Mouse (Mus musculus) thymus, postnatal 14 days (tissue): ENCODE measurements around the gene Rnf32.

Source experiments
- DNase-seq: peaks from one replicate; pipeline ENCODE4 v3.0.0; 2021

Rnf32 gene

DNA sequence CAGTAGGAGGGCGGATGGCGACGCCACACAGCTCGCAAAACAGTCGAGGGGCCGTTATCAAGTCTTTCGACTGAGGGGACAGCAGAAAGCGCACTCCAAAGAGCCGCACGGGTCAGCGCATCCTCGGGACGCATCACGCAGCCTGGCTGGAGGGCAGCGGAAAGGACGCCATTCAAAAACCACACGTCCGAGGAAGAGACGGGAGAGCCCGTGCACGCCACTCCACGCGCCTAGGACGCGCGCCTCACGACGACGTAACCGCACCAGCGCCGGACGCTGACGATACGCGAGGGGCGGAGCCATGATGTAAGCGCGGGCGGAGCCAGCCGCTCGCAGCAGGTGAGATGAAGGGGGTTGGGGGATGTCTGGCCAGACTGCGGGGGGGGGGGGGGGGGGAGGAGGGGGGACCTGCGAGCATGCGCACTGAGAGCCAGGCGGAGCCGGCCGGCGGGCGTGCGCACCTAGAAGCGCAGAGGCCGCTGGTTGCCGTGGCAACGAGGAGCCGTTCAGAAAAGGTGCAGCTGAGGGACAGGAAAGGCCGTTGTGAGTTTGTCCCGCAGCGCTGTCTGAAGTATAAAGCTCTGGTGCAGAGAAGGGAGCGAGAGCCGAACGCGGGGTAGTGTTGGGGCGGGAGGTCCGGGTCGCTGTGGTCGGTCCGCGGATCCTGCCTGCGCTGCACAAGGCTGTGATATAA lies at the start of gene Rnf32:
TSS of gene Rnf32 (plus strand) at position 423 of the 694 bp plus-strand sequence.
- DNase-seq, result peak; percentile 90

DNA sequence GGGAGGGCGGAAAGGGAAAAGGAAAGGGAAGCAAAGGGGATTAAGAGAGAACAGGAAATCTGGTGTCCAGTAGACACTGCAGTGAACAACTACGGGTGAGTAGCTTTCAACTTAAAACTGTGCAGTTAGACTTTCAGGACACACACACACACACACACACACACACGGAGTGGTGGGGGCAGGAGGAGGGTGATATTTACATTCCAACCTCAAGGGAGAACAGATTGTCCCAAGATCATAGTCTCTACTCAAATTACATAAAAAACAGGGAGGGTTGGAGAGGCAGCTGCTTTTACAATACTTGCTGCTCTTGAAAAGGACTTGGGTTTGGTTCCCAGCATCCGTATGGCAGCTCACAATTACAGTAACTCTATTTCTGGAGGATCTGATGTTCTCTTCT lies 45.6 kb upstream of the Rnf32 start:
- no peak for DNase-seq

DNA sequence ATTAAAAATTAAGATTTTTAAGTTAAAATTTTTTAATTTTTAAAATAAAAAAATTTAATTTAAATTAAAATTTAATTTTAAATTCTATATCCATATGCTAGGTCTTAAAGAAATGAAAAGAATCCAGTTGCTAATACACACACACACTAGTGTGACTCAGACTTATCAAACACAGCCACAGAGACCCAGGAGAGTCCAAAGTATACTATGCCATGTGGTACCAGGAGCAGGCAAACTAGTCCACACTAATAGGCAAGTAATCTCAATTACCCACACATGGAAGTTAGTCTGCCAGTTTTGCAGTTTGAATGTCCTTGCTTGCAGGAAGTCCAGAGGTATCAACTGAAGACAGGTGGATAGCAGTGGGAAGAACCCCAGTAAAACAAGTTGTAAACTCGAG lies 35.9 kb upstream of the Rnf32 start:
- no peak for DNase-seq

DNA sequence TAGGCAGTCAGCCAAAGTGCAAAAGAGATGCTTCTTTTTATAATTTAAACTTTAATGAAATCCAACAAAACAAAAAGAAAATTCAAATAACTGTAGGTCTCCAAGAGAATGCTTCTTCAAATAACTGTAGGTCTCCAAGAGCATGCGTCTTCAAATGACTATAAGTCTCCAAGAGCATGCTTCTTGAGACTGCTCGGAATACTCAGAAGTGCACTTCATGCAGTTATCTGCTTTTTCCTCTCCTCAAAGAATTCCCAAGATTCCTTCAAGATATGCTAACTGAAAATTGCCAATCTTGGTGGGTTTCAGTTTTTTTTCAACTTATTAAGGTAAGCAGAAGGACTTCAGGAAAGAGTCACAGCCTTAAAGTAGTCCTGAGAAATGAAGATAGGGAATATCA lies 28.8 kb upstream of the Rnf32 start:
- DNase-seq, result no peak

DNA sequence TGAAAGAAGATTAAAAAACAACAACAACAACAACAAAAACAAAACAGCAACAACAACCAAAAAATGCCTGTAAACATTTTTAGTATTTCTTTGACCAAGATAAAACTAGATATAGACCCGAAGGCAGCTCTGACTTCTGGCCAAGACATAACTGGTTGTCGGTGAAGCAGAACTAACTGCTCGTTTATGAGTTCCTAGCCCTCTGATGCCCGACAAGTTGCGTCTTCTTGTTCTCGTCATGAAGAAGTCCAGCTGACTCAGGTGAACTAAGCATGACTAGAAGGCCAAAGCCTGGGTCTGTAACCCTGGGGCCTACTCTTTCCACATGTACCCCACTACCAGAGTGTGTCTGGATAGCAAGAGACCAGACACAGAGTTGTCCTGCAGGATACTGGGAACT lies 25.6 kb upstream of the Rnf32 start:
- no peak for DNase-seq

DNA sequence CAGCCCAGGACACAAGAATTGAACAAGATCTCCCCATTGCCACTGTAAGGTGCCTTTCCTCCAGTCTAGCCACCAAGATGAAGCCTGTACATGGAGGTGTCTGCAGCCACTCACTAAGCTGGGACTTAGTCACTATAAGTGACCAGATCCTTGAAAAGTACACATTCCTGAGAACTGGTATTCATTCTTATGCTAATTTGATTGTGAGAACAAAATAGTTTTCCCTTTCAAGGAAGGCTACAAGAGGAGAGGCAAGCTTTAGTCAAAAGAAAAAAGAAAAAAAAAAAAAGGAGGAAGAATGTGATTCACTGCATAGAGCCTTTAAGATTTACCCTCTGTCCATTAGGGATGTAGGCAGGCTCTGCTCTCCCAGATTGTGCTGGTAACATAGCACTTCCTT lies 24.6 kb upstream of the Rnf32 start:
- no peak for DNase-seq

DNA sequence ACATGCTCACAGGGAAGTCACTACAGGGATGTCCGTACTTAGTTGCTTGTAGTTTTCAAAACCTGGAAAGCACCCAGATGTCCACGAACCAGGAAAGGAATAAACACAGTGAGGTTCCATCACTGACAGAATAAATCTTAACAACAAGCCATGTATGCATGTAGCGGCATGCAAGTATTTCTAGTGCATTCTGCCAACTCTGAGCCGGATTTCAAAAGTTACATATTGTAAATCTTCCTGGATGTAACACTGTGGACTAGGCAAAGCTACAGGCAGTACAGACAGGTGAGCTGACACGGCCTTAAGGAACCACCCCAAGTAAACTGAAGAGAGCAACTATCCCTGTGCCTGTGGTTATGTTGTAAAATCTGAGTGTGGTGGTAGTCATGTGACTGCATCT lies 9.0 kb upstream of the Rnf32 start:
- no peak for DNase-seq

DNA sequence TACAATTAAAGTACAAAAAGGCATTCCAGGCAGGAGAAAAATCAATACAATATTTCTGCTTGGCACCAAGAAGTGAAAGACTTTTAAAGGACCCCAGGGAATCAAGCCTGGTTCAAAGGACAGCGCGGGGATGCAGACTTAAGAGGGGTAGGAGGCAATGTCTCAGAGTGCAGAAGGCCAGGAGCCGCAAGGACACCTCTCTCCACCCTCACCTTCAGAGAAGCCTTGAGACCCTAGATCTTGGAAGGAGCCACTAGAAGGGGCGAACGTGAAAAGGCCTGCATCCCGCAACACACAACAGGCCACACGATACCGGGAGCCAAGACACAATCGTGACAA lies 592 bp upstream of the Rnf32 start:
- no peak for DNase-seq

DNA sequence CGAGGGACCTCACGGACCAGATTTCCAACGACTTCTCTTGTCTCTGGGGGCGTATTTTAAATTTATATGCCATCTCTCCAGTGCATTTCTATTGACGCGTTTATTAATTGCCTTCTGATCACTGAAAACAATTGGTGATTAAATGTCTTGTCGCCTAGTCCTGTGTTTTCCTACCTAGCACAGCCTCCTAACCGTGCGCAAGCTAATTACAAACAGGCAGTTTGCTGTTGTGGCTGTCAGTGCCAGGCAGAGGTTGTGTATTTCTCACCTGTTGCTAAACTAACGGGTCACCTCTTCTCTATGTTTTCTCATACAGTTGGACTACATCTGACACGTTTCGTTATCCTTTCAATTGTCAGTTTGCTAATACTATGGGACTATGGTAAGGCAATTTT lies 469 bp downstream of the Rnf32 start:
- DNase-seq, result no peak

DNA sequence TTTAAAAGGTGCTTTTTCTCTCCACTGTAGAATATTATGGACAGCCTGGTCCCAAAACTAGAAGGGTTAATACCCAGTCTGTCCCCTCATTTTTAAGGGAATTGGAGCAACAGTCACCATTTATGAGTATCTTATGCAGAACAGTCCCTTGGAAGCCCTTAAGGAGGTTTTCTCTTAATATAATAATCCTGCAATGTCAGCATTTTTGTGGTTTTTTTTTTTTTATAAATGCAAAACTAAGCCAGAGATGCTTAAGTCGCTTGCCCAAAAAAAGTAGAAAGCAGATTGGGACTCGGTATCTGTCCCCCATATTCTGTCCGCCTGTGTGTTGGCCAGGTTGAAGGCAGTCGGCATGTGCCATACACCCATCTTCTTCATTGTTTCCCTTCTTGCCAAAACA lies 1.4 kb downstream of the Rnf32 start:
- no peak for DNase-seq

DNA sequence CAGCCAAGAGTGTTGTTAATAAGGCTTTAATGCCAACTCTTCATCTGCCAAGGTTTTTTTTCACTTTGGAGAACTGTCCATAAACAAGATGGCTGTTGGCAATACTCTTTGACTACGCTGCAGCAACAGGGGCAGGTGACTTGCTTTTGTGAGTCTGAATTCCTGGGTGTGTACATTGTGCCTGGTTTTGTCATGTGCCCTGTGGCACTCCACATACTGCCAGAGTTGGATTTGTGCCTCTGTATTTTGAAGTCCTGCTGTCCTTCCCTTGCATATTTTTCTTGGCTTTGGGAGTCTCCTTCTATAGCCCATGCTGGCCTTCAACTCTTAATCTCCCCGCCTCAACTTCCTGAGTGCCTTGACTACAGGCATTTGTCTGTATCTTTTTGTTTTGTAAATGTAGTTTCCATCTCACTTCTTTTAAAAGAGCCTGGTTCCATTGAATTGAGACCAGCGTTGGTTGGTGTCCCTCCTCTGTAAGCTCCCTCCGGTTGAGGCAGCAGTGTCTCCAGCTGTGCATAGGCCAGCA lies 3.2 kb downstream of the Rnf32 start:
- DNase-seq, result no peak

DNA sequence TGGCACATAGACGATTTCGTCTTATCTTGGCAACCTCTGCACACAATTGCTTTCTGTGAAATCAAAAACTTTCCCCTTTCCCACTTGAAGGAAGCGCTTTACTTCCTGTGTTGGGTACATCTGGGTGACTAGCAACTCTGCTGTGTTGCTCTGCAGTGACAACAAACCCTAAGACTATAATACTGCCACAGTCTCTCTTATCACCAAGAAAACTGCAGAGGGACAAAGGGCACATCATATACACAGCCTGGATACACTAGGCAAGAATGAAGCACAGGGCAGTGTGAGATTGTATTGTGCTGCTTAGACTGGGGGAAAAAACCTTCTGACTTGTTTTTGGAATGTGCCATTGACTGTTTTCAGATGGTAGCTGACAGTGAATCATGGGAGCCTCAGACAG lies 4.1 kb downstream of the Rnf32 start:
- DNase-seq, result peak; percentile 9

DNA sequence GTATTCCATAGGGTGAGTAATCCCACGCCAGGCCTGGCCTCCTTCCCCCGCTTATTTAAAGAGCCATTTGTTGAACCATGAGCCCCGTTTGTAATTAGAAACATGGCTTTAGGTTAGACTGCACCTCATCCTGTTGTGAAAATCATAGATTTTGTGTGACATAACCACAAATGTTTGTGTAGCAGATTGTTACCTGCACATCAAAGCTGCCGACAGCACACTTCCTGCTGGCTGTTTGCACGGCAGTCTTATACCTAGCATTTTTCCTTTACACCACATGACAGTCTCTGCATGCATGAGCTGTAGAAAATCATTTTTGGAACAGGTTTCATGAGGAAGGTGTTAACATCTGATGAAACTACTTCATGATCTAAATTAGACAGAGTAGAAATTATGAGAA lies 9.9 kb downstream of the Rnf32 start:
- peak; percentile 30 for DNase-seq

DNA sequence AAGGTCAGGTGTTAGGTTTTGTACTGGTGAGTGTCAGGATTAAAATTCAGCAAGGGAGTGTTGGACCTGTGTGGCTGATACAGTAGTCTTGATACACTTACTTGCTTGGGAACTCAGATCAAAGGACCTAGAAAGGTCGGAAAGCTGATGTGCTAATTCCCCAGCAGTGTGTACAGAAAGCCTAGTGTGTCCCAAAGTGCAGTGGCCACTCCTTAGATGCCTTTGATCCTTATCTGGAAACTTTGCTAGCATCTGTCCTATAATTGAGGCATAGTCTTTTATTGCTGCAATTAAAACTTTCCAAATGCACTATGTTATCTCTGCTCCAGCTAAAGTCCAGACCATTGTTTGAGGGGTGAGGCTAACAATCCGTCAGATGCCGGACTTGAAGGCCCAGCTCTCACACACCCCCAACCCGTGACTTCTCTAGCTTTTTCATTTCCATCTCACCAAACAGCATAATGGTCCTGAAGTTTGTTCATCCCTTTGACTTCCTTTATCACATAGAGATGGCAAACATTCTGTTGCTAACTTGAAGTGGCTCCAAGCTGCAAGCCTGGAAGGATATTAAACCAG lies 16.3 kb downstream of the Rnf32 start:
- DNase-seq, result no peak

DNA sequence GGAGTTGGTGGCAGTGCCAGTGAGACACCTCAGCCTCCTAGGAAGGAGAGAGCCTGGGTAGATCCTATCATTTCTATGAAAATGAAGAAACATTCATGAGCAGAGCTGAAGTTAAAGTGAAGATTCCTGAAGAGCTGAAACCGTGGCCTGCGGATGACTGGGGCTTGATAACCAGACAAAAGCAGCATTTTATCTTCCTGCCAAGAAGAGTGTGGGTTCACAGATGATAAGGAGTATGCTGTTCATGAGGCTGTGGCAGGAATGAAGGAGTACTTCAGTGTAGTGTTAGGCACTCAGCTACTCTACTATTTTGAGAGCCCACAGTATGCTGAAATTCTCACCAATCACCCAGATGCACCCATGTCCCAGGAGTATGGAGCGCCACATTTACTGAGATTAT lies 22.2 kb downstream of the Rnf32 start:
- DNase-seq, result no peak

DNA sequence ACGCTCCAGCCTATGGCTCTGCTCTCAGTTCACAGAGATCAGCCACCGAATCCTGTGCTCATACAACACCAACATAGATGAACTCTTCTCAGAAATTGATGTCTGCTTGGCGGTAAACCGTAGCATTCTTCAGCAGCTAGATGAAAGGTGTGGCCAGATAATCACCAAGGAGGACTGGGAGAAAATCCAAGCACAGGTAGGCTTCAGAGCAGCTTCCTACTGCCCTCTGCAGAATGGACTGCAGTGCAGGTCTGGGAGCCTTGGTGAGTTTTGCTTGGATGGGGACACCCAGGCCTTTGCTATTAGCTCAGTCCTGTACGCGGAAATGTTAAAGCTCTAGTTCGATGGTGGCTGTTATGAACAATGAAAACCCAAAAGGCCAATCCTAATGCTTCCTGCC lies 28.3 kb downstream of the Rnf32 start:
- DNase-seq, result no peak

DNA sequence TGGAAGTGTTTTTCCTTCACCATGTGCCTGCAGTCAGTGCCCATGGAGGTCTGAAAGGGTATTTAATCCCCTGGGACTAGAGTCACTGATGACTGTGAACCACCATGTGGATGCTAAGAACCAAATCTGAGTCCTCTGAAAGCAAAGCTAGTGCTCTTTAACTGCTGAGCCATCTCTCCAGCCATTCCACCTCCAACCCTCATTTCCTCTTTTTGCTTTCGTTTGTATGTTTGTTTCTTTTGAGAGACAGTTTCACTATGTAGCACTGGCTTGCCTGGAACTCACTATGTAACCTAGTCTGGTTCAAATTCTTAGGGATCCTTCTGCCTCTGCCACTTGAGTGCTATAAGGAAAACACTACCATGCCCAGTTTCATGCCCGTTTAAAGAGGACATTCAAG lies 34.7 kb downstream of the Rnf32 start:
- DNase-seq, result no peak

DNA sequence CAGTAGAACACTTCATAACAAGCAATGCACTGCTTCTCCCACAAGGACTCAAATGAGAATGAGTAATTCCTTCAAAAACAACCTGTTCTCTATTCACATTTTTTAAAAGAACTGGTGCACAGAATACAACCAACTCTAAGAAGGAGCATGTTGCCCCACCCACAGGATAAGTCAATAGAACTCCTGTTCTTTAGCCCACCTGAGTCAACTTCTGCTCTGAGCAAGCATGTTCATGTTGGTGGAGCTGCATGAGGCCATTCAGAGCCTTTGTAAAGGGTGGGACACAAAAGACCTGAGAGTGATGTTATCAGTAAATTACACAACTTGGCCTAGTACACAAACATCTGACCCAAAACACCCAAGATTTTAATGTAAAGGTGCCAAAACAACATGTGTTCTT lies 42.6 kb downstream of the Rnf32 start:
- DNase-seq, result no peak

DNA sequence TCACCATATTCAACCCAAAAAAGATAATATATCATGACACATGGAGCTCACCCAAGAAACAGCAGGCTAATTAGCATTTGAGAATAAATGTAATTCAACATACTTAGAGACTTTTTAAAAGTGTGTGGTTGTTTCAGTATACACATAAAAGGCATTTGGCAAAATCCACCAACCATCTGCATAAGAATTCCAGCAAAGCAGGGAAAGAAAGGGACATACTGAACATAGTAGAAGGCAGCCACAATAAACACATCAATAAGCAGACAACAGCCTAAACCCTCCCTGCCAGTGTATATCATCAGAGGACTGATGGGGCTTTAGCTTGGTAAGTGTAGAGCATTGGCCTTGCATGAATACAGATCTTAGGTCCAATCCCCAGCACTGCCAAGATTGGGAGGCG lies 49.0 kb downstream of the Rnf32 start:
- no peak for DNase-seq

DNA sequence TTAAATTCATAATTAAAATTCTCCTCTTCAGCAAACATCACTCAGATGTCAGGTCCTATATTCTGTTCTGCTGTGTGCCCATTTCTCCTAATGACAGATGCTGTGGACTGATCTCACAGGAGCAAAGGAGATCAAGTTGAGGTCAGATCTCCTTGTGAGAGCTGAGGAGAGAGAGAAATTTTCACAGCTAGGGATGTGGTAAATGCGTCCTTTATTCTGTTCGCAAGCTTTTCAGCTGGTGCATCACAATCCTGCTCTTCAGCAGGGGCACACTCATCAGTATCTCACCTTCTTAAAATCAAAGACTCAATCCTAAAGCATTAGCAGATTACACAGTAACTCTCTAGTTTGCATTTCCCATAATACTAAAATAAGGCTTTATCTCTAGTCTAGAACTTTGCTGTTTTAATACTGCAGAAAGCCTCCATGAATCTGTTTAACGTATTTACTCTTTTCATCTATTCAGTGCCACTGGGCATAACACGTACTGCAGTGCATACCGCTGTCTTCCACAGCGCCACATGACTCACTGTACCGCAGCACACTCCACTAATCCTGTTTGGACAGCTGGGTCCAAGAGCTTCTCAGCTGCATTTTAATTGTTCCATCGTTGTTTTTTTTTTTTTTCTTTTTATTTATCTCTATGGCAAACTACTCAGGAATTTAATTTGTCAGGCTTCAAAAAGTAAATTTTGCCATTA lies 55.2 kb downstream of the Rnf32 start:
- no peak for DNase-seq

DNA sequence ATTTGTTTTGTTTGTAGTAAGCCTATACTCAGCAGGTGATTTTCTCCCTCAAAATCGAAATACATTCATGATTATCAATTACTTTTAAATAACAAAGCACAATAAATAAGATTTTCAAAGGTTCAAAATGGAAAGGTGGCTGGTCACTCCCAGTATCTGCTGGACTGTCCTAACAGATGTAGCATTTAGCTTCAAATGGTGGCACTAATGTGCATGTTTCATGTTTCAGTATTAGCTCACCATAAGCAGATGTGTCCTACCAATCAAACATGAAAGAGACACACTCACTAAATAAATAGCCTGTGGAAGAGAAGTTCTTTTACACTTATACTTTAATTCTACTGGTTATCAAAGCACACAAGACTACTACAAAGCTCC lies 55.7 kb downstream of the Rnf32 start:
- DNase-seq, result no peak

DNA sequence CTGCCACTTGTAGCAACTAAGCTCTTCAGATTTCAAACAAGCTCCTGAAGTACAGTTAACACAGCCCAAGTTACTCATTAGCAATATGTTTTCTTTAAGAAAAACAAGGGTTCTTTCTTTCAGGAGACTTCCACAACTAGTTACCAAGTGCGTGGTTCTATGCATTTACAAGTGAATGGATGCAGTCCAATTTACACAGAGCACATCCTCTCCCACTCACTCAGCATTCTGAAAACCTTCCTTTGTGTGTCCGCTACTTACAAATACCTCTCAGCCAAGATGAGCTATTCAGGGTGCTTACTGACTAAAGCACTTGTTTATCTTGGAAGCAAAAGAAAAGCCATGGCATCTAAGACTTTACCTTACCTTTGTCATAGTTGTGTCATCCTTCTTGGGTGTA lies 58.1 kb downstream of the Rnf32 start:
- DNase-seq, result no peak

DNA sequence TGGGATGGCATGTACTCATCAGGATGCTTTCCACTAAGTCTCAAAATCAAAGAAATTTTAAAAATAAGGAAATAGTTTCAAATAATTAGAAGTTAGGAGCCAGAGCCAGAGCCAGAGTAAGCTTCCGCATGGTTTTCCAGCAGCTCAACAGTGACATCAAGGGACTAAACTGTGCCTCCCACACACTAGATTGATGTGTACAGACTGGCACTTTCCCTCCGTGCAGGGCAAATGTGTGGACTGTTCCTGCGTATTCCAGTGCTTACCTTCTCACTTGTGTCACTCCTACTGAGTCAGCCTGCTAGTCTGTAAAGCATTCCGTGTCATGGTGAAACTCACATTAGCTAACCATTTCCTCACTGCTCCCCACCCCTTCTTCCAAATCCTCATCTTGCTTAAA lies 75.1 kb downstream of the Rnf32 start:
- no peak for DNase-seq

DNA sequence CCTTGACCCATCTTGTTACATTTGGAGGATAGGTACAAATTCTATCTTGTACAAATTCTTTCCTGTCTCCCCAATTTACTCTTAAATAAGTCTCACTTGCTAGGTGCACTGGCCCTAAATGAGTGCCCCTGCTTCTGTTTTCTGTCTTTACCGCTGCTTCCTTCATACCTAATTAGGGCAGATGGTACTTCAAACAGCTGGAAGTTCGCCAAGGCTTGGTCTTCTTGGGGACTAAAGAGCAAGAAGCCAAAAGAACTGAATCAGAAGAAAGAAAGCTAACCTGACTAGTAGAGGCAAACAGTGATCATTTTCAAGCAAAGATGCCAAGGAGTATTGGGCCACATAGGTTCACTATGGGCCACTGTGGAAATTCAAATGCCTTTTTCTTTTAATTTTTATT lies 77.6 kb downstream of the Rnf32 start:
- DNase-seq, result no peak

DNA sequence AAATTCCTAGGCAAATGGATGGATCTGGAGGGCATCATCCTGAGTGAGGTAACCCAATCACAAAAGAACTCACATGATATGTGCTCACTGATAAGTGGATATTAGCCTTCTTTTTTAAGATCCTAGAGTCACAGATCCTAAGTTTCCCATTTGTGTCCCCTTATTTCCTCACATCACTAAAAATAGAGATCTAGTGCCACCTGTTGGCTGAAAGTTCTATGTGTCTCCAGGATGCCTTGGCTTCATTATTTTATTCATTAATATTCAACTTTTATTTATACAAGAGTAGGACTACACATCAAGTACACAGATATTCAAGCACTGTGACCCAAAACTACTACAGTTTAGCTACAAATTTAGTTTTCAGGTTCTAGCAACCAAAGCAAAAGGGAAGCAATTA lies 79.0 kb downstream of the Rnf32 start:
- peak; percentile 7 for DNase-seq
